Comparison of ENCODE assay signal across 8 mouse cellular contexts in the genomic region with DNA sequence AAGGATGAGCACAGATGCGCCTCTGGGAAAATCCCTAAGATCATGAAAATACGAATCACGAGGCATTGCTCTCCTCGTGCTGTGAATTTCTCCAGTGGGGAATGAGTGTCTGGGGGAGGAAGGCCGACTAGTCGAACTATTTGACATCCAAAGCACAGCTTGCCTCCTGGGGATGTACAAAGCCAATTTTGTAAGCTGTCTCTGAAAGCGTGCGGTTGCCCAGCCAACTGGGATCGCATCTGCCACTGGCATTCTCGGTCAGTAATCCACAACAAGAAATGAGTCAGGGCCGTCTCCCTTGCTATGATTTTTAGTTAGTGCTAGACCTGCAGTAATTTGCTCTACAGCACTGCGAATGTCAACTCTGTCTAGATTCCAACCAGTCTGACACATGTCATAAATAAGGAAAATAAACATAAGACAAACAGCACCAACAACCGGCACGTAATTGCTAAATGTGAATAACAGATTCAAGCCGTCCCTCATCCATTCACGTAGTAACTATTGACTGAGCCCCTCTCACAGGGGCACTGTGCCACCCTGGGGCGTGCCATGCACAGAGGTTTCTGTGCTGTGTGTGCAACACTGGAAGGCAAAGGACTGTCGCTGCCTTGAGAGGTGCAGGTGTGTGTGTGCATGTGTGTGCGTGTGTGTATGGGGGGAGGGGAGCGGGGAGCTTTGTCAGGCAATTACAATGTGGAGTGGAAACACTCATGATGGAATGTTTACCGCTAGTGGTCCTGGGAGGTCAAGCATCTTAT. TPM values are rescaled to one million over a fixed set of nuclear protein-coding genes. Genes with fewer than 3 reads are reported as not detected.
A peak's percentile ranks its signal among the peaks of the same experiment; 100 is the strongest.
DNase-seq lines count a peak whose midpoint lies in the region; ATAC-seq lines count a peak whose summit lies in the region.

No protein-coding gene starts in this region.

- H3K9ac ChIP-seq in forebrain, embryonic 11.5 days (ENCODE audit: low read length): no peak overlapping the region
- no peak overlapping the region for H3K9ac ChIP-seq in hindbrain, embryonic 12.5 days
- H3K9ac ChIP-seq in heart, embryonic 12.5 days: no peak overlapping the region

- H3K27me3 ChIP-seq in forebrain, embryonic 10.5 days (ENCODE audit: poor library complexity, severe bottlenecking): no peaks in the 10 kb centered on the region
- H3K27me3 ChIP-seq in forebrain, embryonic 11.5 days (ENCODE audit: control insufficient read depth, insufficient read depth, low read length): no peaks in the 10 kb centered on the region
- no peaks in the 10 kb centered on the region for H3K27me3 ChIP-seq in hindbrain, embryonic 12.5 days
- H3K27me3 ChIP-seq in heart, embryonic 12.5 days (replicated peaks): no peaks in the 10 kb centered on the region

- WGBS in forebrain, embryonic 10.5 days: 85% methylated on average over 21 of the region's 21 CpGs
- 84% methylated on average over 21 of the region's 21 CpGs for WGBS in forebrain, embryonic 11.5 days
- 64% methylated on average over 21 of the region's 21 CpGs for WGBS in hindbrain, embryonic 12.5 days
- 80% methylated on average over 21 of the region's 21 CpGs for WGBS in heart, embryonic 12.5 days

- no peak overlapping the region for H3K4me3 ChIP-seq in forebrain, embryonic 10.5 days
- H3K4me3 ChIP-seq in forebrain, embryonic 11.5 days (ENCODE audit: low read depth, low read length): no peak overlapping the region
- no peak overlapping the region for H3K4me3 ChIP-seq in hindbrain, embryonic 12.5 days
- no peak overlapping the region for H3K4me3 ChIP-seq in heart, embryonic 12.5 days

- intact Hi-C loops in left cerebral cortex, postnatal 4 days (cut with DNase I): no loop called here

- H3K36me3 ChIP-seq in forebrain, embryonic 10.5 days (replicated peaks): no peaks in the 10 kb centered on the region
- H3K36me3 ChIP-seq in forebrain, embryonic 11.5 days (ENCODE audit: control insufficient read depth, insufficient read depth, low read length): no peaks in the 10 kb centered on the region
- no peaks in the 10 kb centered on the region for H3K36me3 ChIP-seq in hindbrain, embryonic 12.5 days
- no peaks in the 10 kb centered on the region for H3K36me3 ChIP-seq in heart, embryonic 12.5 days

- no peaks in the 10 kb centered on the region for H3K9me3 ChIP-seq in forebrain, embryonic 10.5 days
- no peaks in the 10 kb centered on the region for H3K9me3 ChIP-seq in forebrain, embryonic 11.5 days (ENCODE audit: control insufficient read depth, low read length)
- H3K9me3 ChIP-seq in hindbrain, embryonic 12.5 days (replicated peaks): no peaks in the 10 kb centered on the region
- H3K9me3 ChIP-seq in heart, embryonic 12.5 days (replicated peaks): 0 out of 2 replicates have a peak, but pooled peaks cover 5% of the 10 kb centered on the region

- no peak overlapping the region for H3K4me2 ChIP-seq in forebrain, embryonic 11.5 days (ENCODE audit: low read depth, low read length, severe bottlenecking)
- peak overlapping the region; percentile 19; the same call in 1 of the 2 replicates for H3K4me2 ChIP-seq in hindbrain, embryonic 12.5 days (replicated peaks)
- H3K4me2 ChIP-seq in heart, embryonic 12.5 days: no peak overlapping the region

- ATAC-seq in forebrain, embryonic 11.5 days (replicated peaks; ENCODE audit: low FRiP score): no peak
- peak; percentile 83 for ATAC-seq in hindbrain, embryonic 12.5 days (ENCODE audit: low FRiP score)
- ATAC-seq in megakaryocyte-erythroid progenitor cell, adult 5-6 weeks (replicated peaks; ENCODE audit: low FRiP score, low TSS enrichment, poor library complexity, severe bottlenecking): no peak
- ATAC-seq in heart, embryonic 12.5 days (ENCODE audit: insufficient number of reproducible peaks, low FRiP score): no peak

- H3K27ac ChIP-seq in forebrain, embryonic 10.5 days: peak overlapping the region; percentile 48; the same call in 1 of the 2 replicates
- no peak overlapping the region for H3K27ac ChIP-seq in forebrain, embryonic 11.5 days (ENCODE audit: low read depth, low read length)
- H3K27ac ChIP-seq in hindbrain, embryonic 12.5 days: peak overlapping the region; percentile 67
- H3K27ac ChIP-seq in heart, embryonic 12.5 days (ENCODE audit: poor library complexity, severe bottlenecking): no peak overlapping the region

- DNase-seq in forebrain, embryonic 10.5 days (ENCODE audit: extremely low spot score, low spot score): peak; percentile 13
- DNase-seq in forebrain, embryonic 11.5 days (ENCODE audit: low spot score): no peak
- DNase-seq in left cerebral cortex, postnatal 4 days: peak; percentile 80
- peak; percentile 56 for DNase-seq in right cerebral cortex, postnatal 4 days
- DNase-seq in urinary bladder, postnatal 10 days (ENCODE audit: low spot score): no peak

- H3K4me1 ChIP-seq in forebrain, embryonic 10.5 days: peaks cover 19% of the 10 kb centered on the region
- 0 out of 2 replicates have a peak, but pooled peaks cover 3% of the 10 kb centered on the region for H3K4me1 ChIP-seq in forebrain, embryonic 11.5 days (replicated peaks; ENCODE audit: control insufficient read depth, insufficient read depth, low read length)
- peaks cover 19% of the 10 kb centered on the region for H3K4me1 ChIP-seq in hindbrain, embryonic 12.5 days
- 0 out of 2 replicates have a peak, but pooled peaks cover 6% of the 10 kb centered on the region for H3K4me1 ChIP-seq in heart, embryonic 12.5 days (replicated peaks)

RNA-seq across cellular contexts. Expression of gene Ptcd2, which starts 59.9 kb away (rescaled TPM):
- polyA plus RNA-seq in forebrain, embryonic 10.5 days (2016; fragmentation: Nextera tagmentation; extraction: Ambion mirVana): 54.6 and 56.4 TPM in 2 replicates
- polyA plus RNA-seq in forebrain, embryonic 11.5 days (2014; fragmentation: Nextera tagmentation; extraction: Ambion mirVana): 49.0 and 54.2 TPM in 2 replicates
- 45.3 and 46.2 TPM in 2 replicates for polyA plus RNA-seq in hindbrain, embryonic 12.5 days (2016; fragmentation: Nextera tagmentation; extraction: Ambion mirVana)
- 10 to 100 TPM; 31.7 to 33.5 TPM for total RNA-seq in left cerebral cortex, postnatal 4 days (2021)
- total RNA-seq in megakaryocyte-erythroid progenitor cell, adult 5-6 weeks (2014; fragmentation: Nextera tagmentation): 52.6 and 57.6 TPM in 2 replicates
- 60.9 and 74.7 TPM in 2 replicates for total RNA-seq in megakaryocyte-erythroid progenitor cell, adult 5-6 weeks (2017)
- 56.0 and 56.3 TPM in 2 replicates for polyA plus RNA-seq in heart, embryonic 12.5 days (2016; fragmentation: Nextera tagmentation; extraction: Ambion mirVana)

Comparison
In these comparisons a context has a peak if more than half of its experiments do, and no peak if none do; other contexts are left out.
1. DNase-seq: peak in forebrain, embryonic 10.5 days (single experiment), left cerebral cortex, postnatal 4 days (single experiment) and right cerebral cortex, postnatal 4 days (single experiment); none in forebrain, embryonic 11.5 days (single experiment) and urinary bladder, postnatal 10 days (single experiment).
2. H3K27ac ChIP-seq: peak in forebrain, embryonic 10.5 days (single experiment) and hindbrain, embryonic 12.5 days (single experiment); none in forebrain, embryonic 11.5 days (single experiment) and heart, embryonic 12.5 days (single experiment).